Mouse (Mus musculus) monocyte, adult 5-6 weeks (primary cell): ENCODE results near the gene Mtmr10. TPM values are rescaled to one million over a fixed set of nuclear protein-coding genes. Genes with fewer than 3 reads are reported as not detected.

Experiments
- ATAC-seq: fragments of 153-309, 156-312 bp; replicated peaks from 2 replicates; pipeline ENCODE4 v1.8.0; 2017; ENCODE audit warnings: mild to moderate bottlenecking; ENCODE audit not compliant: low TSS enrichment, insufficient number of reproducible peaks, severe bottlenecking, poor library complexity, low FRiP score
- total RNA-seq: library from RNA; stranded (forward); fragments of 200-1000, 200-491, 200-594 nt; gene quantifications from 3 replicates; pipeline ENCODE4 v1.2.3, GENCODE M21; 2017

The Mtmr10 gene
- total RNA-seq, 1 experiment from 2014 or later, result 11.8 TPM

DNA sequence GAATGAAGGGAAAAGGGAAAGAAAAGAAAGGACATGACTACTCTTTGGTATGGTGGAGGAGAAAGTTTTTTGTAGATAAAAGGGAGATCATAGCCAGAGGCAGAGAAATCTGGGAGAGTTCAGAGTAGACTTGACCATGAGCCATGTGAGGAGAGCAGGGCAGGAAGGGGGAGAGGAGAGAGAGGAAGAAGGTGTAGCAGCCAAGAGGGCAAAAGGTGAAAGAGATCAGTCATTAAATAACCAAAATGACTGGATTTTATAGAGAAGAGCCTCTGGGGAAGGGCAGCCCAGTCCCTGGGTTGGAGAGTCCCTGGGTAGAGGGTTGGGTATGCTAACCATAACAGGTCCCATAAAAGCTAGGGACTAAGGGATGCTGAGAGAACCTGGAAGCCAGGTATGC, 887 bp upstream of the Mtmr10 start:
- ATAC-seq, result no peak

DNA sequence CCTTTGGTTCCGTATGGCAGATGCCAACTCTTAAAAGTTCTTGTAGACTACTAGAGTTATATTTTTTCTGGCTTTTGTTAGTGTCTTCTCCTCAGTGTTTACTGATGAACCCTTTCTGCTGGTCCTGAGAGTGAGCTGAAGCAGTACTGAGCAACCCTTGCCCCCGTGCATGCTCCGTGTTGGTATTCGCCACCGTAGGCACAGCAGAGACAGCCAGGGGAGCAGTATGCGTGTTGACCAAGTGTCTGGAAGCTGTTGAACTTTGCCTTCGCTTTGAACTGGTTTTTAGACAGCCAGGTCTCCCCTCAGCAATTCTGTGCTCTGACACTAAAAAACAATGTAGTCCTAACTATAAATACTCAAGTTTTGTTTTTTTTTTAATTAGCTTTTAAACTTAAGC, 2.0 kb downstream of the Mtmr10 start:
- ATAC-seq, result no peak

DNA sequence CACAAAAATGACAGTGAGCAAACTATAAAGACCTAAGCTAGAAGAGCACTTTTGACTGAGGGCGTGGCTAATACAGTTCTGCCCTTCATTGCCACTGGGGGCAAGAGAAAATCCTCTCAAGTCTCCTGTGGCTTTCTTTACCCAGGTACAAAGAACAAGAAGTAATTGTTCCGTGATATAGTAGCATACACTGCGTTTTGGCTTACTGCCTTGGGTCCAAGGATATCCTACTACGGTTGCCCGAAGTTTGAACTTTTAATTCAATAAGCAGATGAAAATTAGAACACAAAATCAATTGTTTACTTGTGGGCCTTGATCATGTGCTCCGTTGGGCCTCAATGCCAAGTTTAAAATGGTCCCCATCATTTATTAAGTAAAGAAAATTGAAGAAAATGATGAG, 3.0 kb downstream of the Mtmr10 start:
- no peak for ATAC-seq

DNA sequence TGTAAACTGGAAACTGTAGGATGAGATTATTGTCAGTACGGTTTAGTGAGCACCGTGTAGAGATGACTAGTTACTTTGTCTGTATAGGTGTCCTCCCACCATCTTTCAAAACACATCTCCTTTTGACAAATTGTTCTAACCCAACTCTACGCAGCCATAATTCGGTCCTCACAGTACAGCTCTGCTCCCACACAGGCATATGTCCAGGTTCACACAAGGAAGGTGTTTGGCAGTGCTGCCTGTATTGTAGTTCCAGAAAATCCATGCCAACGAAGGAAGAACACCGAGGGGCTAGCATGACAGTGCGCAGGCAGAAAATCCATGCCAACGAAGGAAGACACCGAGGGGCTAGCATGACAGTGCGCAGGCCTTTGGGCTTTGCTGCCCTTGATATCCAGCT, 4.3 kb downstream of the Mtmr10 start:
- no peak for ATAC-seq

DNA sequence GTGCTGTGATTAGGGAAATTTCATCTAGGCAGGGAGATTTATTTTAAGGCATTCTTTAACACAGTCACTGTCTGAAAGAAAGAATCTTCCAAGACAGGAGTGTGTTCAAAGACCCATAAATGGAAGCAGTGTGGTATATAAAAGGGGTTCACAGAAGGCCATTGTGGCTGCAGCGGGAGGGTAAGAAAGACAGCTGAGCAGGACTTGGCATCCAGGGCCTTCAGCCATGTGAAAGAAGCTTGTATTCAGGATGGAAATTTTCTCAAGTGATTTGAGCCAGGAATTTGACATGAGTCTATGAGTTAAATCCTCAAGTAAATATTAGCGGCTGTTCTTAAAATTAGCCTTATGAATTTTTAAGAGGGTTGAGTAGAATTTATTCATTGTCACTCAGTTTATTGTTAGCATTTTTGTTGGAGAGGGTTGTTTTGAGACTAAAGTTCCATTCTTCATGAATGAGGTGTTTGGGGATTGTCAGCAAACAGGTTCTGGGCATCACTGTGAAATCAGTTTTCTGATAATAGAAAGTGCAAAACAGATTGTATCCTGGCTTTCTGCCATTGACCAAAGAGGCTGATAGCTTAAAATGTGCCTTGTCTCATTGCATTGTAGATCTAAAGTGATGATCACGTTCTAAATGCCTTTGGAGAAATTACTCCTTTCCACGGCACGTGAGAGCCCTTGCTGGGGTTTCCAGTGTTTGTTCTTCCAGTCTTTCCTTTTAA, 9.0 kb downstream of the Mtmr10 start:
- no peak for ATAC-seq

DNA sequence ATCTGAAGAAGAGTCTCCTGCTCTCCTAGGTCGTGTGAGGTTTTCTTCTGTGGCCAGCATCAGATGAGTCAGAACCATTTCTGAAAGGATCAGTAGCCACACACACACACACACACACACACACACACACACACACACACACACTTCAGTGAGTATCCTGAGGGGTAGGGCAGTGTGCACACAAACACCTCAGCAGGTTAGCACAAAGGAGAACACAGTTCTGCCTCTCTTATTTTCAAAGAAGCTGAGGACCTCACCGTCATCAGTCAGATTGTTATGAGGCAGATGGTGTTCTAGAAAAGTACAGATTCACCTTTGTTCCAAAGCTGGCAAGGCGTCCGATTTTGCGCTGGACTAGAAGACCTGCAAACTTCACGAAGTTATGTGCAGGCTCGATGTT, 22.8 kb downstream of the Mtmr10 start:
- ATAC-seq, result no peak

DNA sequence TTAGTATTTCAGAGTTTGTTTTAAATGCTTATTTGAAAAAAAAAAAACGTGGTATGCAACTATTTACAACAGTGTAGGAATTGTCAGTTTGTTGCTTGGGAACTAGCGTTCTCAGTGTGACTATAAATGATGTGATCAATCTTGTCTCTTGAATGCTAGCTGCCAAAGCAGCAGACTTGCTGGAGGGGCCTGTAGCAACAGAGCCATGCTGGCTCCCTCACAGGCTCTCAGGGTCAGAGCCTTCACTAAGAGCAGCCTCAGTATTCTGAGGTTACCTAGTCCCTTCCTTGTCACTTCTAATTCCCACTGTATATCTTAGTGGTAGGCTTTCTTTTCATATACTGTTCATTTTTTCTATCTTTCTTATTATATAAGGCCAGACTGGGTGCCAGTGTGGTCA, 23.3 kb downstream of the Mtmr10 start:
- no peak for ATAC-seq

DNA sequence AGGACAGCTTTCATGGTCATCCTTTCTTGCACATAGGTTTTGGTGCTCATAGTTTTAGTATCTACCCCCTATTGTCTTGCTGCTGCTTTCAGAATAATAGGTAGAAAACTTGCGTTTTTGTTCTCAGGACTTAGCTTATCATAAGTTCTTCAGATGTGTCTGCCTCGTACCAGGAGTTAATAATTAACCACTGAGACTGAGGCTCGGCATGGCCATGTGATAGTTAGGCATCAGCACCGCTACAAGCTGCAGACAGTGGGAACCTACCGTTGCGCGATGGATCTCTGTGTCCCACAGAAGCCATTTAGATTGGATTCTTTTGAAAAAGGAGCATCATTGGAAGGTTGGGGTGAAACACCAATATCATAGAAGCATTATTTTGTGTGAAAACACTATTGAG, 25.4 kb downstream of the Mtmr10 start:
- ATAC-seq, result no peak

DNA sequence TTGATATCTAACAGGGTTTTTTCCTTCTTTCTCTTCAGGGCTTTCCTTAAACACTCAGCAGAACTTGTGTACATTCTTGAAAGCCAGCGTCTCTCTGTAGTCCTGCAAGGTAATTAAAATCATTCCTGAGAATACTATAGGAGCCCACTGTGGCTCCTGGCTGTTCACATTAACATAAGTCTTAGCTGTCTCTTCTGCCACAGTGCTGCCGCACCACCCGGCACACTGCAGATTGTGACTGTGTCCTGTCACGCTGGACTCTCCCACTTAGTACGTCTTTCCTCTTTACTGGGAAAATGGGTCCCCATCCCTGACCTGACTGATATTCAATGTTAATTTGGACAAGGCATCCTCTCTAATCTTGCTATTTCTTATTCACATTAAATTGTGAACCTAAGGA, 33.7 kb downstream of the Mtmr10 start:
- no peak for ATAC-seq

DNA sequence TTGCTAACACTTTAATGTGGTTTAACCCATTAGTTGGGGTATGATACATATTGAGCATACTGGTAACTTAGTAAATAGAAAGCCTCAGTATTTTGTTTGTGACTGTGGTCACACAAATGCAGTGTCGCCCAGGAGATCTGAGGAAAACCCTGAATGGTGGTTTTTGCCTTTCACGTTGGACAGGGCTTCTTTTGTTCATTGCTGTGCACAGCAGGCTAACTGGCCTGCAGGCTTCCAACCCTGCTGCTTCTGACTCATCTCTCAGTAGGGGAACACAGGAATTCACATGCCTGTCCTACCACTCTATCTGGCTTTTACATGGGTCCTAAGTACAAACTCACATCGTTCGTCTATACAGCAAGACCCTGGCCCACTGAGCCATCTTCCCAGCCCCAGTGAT, 34.2 kb downstream of the Mtmr10 start:
- no peak for ATAC-seq

DNA sequence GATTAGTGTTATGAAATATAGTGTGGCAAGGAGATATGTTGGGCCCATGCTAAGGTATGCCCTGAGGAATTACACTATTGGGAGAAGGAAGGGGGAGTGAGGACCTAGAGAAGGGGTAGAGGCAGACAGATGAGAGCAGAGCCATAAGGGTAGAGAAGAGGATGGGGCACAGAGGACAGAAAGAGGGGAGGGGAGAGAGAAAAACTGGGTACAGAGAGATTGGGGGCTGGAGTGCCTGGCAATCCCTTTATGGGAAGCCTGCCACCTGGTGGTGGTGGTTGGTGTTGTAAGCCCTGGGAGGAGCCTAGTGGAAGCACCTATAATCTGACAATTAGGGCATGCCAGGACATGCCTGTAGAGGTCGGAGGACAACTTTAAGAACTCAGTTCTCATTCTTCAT, 39.4 kb downstream of the Mtmr10 start:
- peak; percentile 90 for ATAC-seq

DNA sequence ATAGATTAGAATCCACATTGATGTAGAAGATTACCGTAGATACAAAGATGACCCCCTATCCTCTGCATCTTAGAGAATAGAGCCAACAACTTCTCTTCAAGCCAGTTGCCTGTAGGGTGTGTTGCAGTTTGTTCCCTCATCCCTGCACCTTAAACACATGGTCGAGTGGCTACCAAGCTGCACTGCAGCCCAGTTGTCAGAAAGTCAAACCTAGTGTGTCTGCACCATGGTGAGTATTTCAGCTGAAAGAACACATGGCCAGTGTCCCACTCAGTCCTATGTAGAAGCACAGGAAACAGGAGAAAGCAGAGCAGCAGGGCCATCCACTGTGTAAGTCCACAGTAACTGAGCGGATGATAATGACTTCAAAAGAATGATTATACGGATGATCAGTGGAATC, 40.0 kb downstream of the Mtmr10 start:
- ATAC-seq, result no peak

DNA sequence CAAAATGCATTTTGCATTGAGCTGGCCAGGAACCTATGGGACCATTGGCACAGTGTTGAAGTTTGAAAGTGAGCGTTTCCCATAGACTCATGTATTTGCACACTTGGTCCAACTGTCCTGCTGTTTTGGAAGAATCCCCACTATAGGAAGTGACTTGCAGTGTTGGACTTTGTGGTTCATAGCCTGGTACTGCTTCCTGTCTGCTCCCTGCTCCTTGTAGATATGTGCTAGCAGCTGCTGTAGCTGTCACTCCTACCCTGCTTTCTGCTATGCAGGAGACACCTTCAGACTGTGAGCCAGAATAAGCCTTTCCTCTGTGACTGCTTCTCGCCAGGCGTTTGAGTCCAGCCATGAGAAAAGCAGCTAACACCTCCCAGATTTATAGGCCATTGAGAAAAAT, 43.9 kb downstream of the Mtmr10 start:
- ATAC-seq, result no peak

DNA sequence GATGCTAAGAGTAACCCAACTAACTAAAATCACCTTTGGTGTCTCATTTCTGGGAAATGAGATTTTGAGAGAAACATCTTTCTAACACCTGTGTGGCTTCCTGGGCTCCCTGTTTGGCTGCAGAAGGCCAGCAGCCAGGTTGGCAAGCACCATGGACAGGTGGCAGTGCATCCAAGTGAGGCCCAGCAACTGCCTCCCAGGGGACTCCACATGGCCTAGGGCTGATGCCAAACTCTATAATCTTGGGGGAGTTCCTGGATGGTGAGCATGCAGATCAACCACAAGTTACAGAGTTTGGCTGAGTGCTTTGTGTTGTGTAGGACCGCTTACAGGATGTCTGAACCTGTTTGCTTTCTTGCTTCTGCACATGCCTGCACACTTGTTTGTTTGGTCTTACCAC, 45.2 kb downstream of the Mtmr10 start:
- ATAC-seq, result no peak

DNA sequence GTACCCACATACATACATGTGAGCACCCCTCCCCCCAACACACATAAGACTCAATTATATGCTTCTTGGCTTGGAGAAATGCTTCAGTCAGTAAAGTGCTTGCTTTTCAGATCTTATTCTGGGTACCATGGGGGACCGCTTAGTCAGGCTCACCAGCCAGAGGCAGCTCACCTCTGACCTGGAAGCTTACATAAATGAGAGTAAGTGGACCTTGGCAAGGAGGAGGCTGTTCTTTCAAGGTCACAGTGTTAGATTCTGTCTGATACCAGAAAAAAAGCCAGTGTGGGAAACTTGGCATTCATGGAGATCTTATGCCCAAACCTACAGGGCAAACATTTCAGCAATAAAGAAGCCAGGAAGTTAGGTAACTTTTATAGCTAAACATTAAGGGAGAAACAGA, 60.4 kb downstream of the Mtmr10 start:
- ATAC-seq, result no peak

DNA sequence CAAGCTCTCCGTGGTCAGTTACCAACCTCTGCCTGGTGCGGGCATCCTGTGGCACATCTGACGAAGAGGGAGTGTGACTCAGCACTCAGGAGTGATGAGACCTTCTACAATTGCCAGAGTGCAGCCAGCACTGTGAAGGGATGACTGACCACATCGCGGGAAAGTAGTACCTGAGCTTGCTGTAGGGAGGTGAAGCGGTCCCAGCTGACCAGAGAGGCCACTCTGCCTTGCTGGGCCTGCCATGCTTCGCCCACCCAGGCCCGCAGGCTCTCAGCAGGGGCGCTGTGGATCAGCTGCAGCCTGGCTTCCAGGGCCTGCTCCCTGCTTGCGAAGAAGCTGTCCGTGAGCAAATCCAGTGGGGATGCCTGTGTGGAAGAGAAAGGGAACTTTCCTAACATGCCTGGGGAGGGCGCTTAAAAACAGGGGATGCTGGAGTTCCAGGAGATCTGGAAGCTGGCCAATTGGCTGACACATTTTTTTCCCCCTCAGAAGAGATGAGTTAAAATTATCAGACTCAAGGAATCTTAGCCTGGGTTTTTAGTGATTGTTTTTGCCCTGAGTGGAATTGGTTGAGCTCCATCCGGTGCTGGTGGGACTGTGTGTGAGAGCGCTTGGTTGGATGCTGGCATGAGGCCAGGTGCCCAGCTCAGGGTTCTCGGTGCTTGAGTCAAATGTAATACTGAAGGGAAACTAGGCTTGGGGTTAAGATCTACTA, 61.9 kb downstream of the Mtmr10 start:
- ATAC-seq, result no peak

DNA sequence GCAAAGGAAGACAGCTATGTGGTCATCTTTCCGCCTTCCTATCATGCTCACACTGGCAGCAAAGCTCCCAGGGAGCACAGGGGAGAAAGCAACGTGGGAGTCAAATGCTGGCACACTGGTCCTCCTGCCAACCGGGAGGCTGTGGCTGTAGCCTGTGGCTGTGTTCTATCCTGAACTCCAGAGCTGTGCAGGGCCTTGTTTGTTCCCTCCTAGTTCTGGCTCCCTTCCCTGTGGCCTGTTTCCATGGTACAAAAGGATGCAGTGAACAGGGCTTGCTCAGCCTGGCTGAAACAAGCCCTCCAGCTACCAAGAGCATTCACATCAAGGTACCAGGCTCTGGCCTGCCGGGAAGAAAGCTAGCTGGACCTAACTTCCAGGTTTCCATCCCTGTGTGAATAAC, 63.6 kb downstream of the Mtmr10 start:
- no peak for ATAC-seq

DNA sequence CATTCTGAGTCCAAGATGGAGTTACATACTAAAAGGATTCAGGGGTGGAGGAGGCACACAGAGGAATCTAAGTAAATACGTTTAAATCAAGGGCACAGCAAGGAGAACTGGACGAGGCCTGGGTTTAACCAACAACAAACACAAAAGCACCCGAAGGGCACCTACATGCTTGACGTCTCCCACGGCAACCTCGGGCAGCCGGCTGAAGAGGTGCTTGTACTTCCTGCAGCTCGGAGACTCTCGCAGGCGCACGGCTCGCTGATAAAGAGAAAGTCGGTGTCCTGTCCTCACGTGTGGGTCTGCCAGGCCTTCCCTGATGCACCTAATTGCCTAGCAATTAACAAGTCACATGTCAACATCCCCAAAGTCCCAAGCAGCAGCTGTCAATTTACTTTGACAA, 66.8 kb downstream of the Mtmr10 start:
- ATAC-seq, result no peak

DNA sequence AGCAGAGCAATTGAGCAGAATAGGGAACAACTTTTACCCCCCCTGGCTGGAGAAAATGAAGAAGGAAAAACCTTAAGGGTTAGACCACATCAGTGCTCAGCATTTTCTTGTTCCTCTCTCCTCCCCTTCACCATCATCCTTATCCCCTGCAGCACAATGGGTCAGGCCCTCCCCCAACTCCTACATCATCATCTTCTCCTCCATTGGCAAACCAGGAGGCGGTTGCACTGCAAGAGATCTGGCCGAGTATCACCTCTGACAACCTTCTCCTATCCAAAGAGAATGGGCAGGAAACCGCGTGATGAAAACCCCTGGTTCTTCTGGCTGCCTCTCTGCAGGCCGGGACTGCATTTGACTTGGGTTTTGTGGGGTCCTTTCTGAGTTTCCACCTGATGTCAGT, 69.2 kb downstream of the Mtmr10 start:
- no peak for ATAC-seq

DNA sequence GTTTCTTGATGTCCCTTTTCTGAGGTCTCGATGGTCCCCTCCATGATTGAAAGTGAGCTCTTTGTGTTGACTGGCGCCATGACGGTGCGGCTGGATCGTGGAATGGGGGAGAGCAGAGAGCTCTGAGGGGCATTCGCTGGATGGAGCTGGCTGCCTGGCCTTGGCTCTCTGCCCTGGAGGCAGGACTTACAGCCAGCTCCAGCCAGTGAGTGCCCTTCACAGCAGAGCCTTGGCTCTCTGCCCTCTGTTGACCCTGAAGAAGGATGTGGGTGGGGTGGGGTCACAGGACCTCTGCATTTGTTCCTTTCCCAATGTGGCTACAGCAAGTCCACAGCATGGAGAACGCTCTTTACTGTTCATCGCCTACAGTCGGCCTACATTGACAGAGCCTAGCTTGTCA, 70.0 kb downstream of the Mtmr10 start:
- no peak for ATAC-seq

DNA sequence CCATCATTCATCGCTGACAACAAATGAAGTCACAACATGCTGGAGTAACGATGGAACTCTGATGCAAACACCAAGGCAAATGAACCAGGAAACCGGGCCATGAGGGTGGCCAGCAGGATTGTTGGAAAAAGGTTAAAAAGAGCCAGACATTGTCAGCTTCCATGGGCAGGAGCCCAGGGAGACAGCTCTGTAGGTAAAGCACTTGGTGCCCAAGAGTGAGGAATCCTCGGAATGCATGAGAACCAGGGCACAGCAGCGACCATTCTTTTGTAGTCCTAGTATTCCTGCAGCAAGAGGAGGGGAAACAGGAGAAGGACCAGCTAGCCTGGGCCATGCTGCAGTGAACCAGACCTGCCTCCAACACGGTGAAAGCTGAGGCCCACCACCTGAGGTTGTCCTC, 71.2 kb downstream of the Mtmr10 start:
- no peak for ATAC-seq
